Mouse (Mus musculus) intestine, embryonic 14.5 days (tissue): Measurements from ENCODE around the gene Gm10577. TPM values are rescaled to one million over a fixed set of nuclear protein-coding genes. Genes with fewer than 3 reads are reported as not detected.

Source experiments
- ATAC-seq: fragments of 200-750 bp; cut with Nextera tagmentation; replicated peaks from 2 replicates; pipeline ENCODE4 v1.8.0; 2017; ENCODE audit warnings: low read depth, moderate number of reproducible peaks, moderate TSS enrichment, moderate library complexity; ENCODE audit not compliant: low FRiP score, low TSS enrichment
- DNase-seq: peaks from one replicate; pipeline ENCODE4 v3.0.0-alpha.2; 2018; ENCODE audit warnings: low spot score
- H3K27ac ChIP-seq: fragments of 300-500 bp; sonication (generic); 2 replicates; pipeline ENCODE4 v1.5.1; 2014; ENCODE audit warnings: low read depth, mild to moderate bottlenecking, control low read depth
- H3K27me3 ChIP-seq: fragments of 300-500 bp; sonication (generic); replicated peaks from 2 replicates; pipeline ENCODE4 v1.6.1; 2014; ENCODE audit warnings: low read length, control low read depth; ENCODE audit not compliant: control insufficient read depth, insufficient read depth
- H3K36me3 ChIP-seq: fragments of 300-500 bp; sonication (generic); 2 replicates; pipeline ENCODE4 v1.6.1; 2014; ENCODE audit warnings: low read length, control low read depth; ENCODE audit not compliant: control insufficient read depth, insufficient read depth
- H3K4me1 ChIP-seq: fragments of 300-500 bp; sonication (generic); replicated peaks from 2 replicates; pipeline ENCODE4 v1.6.1; 2014; ENCODE audit warnings: low read length, control low read depth, mixed read lengths; ENCODE audit not compliant: control insufficient read depth, insufficient read depth
- H3K4me2 ChIP-seq: fragments of 300-500 bp; sonication (generic); 2 replicates; pipeline ENCODE4 v1.6.1; 2014; ENCODE audit warnings: low read length
- H3K4me3 ChIP-seq: fragments of 300-500 bp; sonication (generic); 2 replicates; pipeline ENCODE4 v1.5.1; 2014; ENCODE audit warnings: low read depth, low read length, control low read depth, mixed read lengths
- H3K9ac ChIP-seq: fragments of 300-500 bp; sonication (generic); 2 replicates; pipeline ENCODE4 v1.6.1; 2014; ENCODE audit warnings: mild to moderate bottlenecking, low read length
- H3K9me3 ChIP-seq: fragments of 300-500 bp; sonication (generic); 2 replicates; pipeline ENCODE4 v1.6.1; 2016; ENCODE audit warnings: low read length, control low read depth; ENCODE audit not compliant: control insufficient read depth
- WGBS: fragments of 180-500 bp; shearing (Covaris S2); extraction: QIAGEN DNeasy Blood & Tissue Kit; methylation state at CpG from one replicate; pipeline ENCODE4 v1.1.7; 2014; 5-methylcytosine and 5-hydroxymethylcytosine counted together
- polyA plus RNA-seq: library from polyadenylated mRNA; unstranded; fragments of >200 nt; fragmentation: Nextera tagmentation; extraction: Ambion mirVana; gene quantifications from 2 replicates; pipeline ENCODE4 v1.2.1, GENCODE M21; 2014

Gene Gm10577
- polyA plus RNA-seq, 1 experiment from 2014 or later, result not detected

- ATAC-seq, result no peak
- 78% methylated on average over 7 of the region's 7 CpGs for WGBS
Measured at GRCm38 (mm10) chr4:101037156-101037555, 16.7 kb upstream of the Gm10577 start.

GRCm38 (mm10) chr4:101035131-101035530 is 14.6 kb upstream of the Gm10577 start:
- H3K4me3 ChIP-seq, result no peak overlapping the region
- no peaks in the 10 kb centered on the region for H3K4me1 ChIP-seq
- H3K9ac ChIP-seq, result no peak overlapping the region
- H3K9me3 ChIP-seq, result no peaks in the 10 kb centered on the region
- DNase-seq (no peak), ATAC-seq (no peak)
- H3K27ac ChIP-seq, result no peak overlapping the region
- no peaks in the 10 kb centered on the region for H3K27me3 ChIP-seq
- H3K36me3 ChIP-seq, result no peaks in the 10 kb centered on the region
- WGBS, result 69% methylated on average over 5 of the region's 5 CpGs
- H3K4me2 ChIP-seq, result no peak overlapping the region

More at GRCm38 (mm10) chr4:101037156-101037555, 16.7 kb upstream of the Gm10577 start:
- Histone ChIP-seq H3K9ac (no peak overlapping the region), H3K36me3 (no peaks in the 10 kb centered on the region), H3K4me1 (no peaks in the 10 kb centered on the region), H3K4me3 (no peak overlapping the region), H3K4me2 (no peak overlapping the region), H3K9me3 (no peaks in the 10 kb centered on the region), H3K27ac (no peak overlapping the region), H3K27me3 (no peaks in the 10 kb centered on the region)
- no peak for DNase-seq

GRCm38 (mm10) chr4:101033047-101033446 is 12.6 kb upstream of the Gm10577 start:
- ATAC-seq (no peak), DNase-seq (no peak)
- WGBS, result 71% methylated on average over 3 of the region's 3 CpGs
- Histone ChIP-seq H3K4me1 (no peaks in the 10 kb centered on the region), H3K36me3 (no peaks in the 10 kb centered on the region), H3K27me3 (no peaks in the 10 kb centered on the region), H3K9me3 (no peaks in the 10 kb centered on the region), H3K4me3 (no peak overlapping the region), H3K27ac (no peak overlapping the region), H3K9ac (no peak overlapping the region), H3K4me2 (no peak overlapping the region)

GRCm38 (mm10) chr4:101027852-101028411 is 7.4 kb upstream of the Gm10577 start:
- WGBS, result 86% methylated on average over 9 of the region's 9 CpGs
- Histone ChIP-seq H3K27me3 (no peaks in the 10 kb centered on the region), H3K4me1 (no peaks in the 10 kb centered on the region), H3K9me3 (peaks cover 5% of the 10 kb centered on the region; the same call in 1 of the 2 replicates), H3K9ac (no peak overlapping the region), H3K36me3 (no peaks in the 10 kb centered on the region), H3K4me3 (no peak overlapping the region), H3K4me2 (no peak overlapping the region), H3K27ac (no peak overlapping the region)
- no peak for DNase-seq
- no peak for ATAC-seq

GRCm38 (mm10) chr4:101026995-101027394 is 6.5 kb upstream of the Gm10577 start:
- Histone ChIP-seq H3K9ac (no peak overlapping the region), H3K36me3 (no peaks in the 10 kb centered on the region), H3K4me2 (no peak overlapping the region), H3K4me1 (no peaks in the 10 kb centered on the region), H3K9me3 (peaks cover 7% of the 10 kb centered on the region; the same call in 1 of the 2 replicates), H3K27ac (no peak overlapping the region), H3K4me3 (no peak overlapping the region), H3K27me3 (no peaks in the 10 kb centered on the region)
- ATAC-seq (no peak), DNase-seq (no peak)
- 62% methylated on average over 2 of the region's 2 CpGs for WGBS

- no peak overlapping the region for H3K4me3 ChIP-seq
- H3K36me3 ChIP-seq, result no peaks in the 10 kb centered on the region
- DNase-seq (no peak), ATAC-seq (no peak)
- peaks cover 7% of the 10 kb centered on the region; the same call in 1 of the 2 replicates for H3K9me3 ChIP-seq
- WGBS, result 73% methylated on average over 5 of the region's 5 CpGs
- no peak overlapping the region for H3K9ac ChIP-seq
- H3K4me2 ChIP-seq, result no peak overlapping the region
- H3K27ac ChIP-seq, result no peak overlapping the region
- no peaks in the 10 kb centered on the region for H3K27me3 ChIP-seq
- H3K4me1 ChIP-seq, result no peaks in the 10 kb centered on the region
Measured at GRCm38 (mm10) chr4:101026566-101026965, 6.1 kb upstream of the Gm10577 start.

- no peak for ATAC-seq
- H3K36me3 ChIP-seq, result no peaks in the 10 kb centered on the region
- peaks cover 5% of the 10 kb centered on the region for H3K9me3 ChIP-seq
- DNase-seq, result no peak
- no peaks in the 10 kb centered on the region for H3K4me1 ChIP-seq
- no peaks in the 10 kb centered on the region for H3K27me3 ChIP-seq
- WGBS, result 54% methylated on average over 4 of the region's 4 CpGs
- H3K4me2 ChIP-seq, result no peak overlapping the region
- no peak overlapping the region for H3K27ac ChIP-seq
- no peak overlapping the region for H3K4me3 ChIP-seq
- no peak overlapping the region for H3K9ac ChIP-seq
Measured at GRCm38 (mm10) chr4:101017806-101018205, 2.7 kb downstream of the Gm10577 start.

GRCm38 (mm10) chr4:101009092-101009491 is 11.4 kb downstream of the Gm10577 start:
- Histone ChIP-seq H3K4me2 (no peak overlapping the region), H3K4me3 (no peak overlapping the region), H3K9me3 (no peaks in the 10 kb centered on the region), H3K36me3 (0 out of 2 replicates have a peak, but pooled peaks cover 3% of the 10 kb centered on the region), H3K4me1 (no peaks in the 10 kb centered on the region), H3K9ac (no peak overlapping the region), H3K27me3 (no peaks in the 10 kb centered on the region), H3K27ac (no peak overlapping the region)
- no peak for DNase-seq
- no peak for ATAC-seq
- 88% methylated on average over 4 of the region's 4 CpGs for WGBS

- no peaks in the 10 kb centered on the region for H3K9me3 ChIP-seq
- WGBS, result 82% methylated on average over 5 of the region's 5 CpGs
- H3K4me3 ChIP-seq, result no peak overlapping the region
- DNase-seq (no peak), ATAC-seq (no peak)
- no peaks in the 10 kb centered on the region for H3K27me3 ChIP-seq
- no peak overlapping the region for H3K4me2 ChIP-seq
- no peak overlapping the region for H3K9ac ChIP-seq
- peaks cover 4% of the 10 kb centered on the region for H3K36me3 ChIP-seq
- no peak overlapping the region for H3K27ac ChIP-seq
- no peaks in the 10 kb centered on the region for H3K4me1 ChIP-seq
Measured at GRCm38 (mm10) chr4:101008362-101008769, 12.1 kb downstream of the Gm10577 start.
